ENCODE assay signal across 10 mouse cellular contexts in genomic region chr12:111916514-111917217, GRCm38 (mm10). TPM values are rescaled to one million over a fixed set of nuclear protein-coding genes. Genes with fewer than 3 reads are reported as not detected.
DNase-seq lines count a peak whose midpoint lies in the region; ATAC-seq and TF ChIP-seq lines count a peak whose summit lies in the region.
"Had no signal": no experiment of that assay in that cellular context is flagged by ENCODE, and none has a peak within 500 bp of the region (broad histone marks: within the 10 kb centered on the region; RNA-seq: fewer than 3 reads in every experiment).

No protein-coding gene starts in this region.

- H3K4me2 ChIP-seq in neural tube, embryonic 13.5 days, result no peak overlapping the region
- peak overlapping the region; percentile 19; the same call in 1 of the 2 replicates for H3K4me2 ChIP-seq in kidney, embryonic 16.5 days (replicated peaks; ENCODE audit: low read depth, low read length)
- no peak overlapping the region for H3K4me2 ChIP-seq in stomach, embryonic 15.5 days

- WGBS in heart, adult 2 months, result 32% methylated on average over 12 of the region's 12 CpGs
- 56% methylated on average over 12 of the region's 12 CpGs for WGBS in neural tube, embryonic 13.5 days
- WGBS in kidney, embryonic 16.5 days, result 22% methylated on average over 12 of the region's 12 CpGs
- 45% methylated on average over 12 of the region's 12 CpGs for WGBS in stomach, embryonic 15.5 days

- DNase-seq in heart, adult 2 months, result peak in 1 of 2 experiments; percentile 27
- no peak for DNase-seq in heart, postnatal 14 days
- no peak for DNase-seq in neural tube, embryonic 10.5 days (ENCODE audit: extremely low spot score, low spot score)
- no peak for DNase-seq in layer of hippocampus, postnatal 36 days
- DNase-seq in cerebellum, postnatal 36 days, result no peak
- DNase-seq: thymus, postnatal 25 days had no signal

- H3K36me3 ChIP-seq in heart, adult 2 months (ENCODE audit: control insufficient read depth, insufficient read depth, low read length), result no peaks in the 10 kb centered on the region
- H3K36me3 ChIP-seq in neural tube, embryonic 13.5 days, result no peaks in the 10 kb centered on the region
- no peaks in the 10 kb centered on the region for H3K36me3 ChIP-seq in kidney, embryonic 16.5 days (ENCODE audit: insufficient read depth, low read length)
- no peaks in the 10 kb centered on the region for H3K36me3 ChIP-seq in stomach, embryonic 15.5 days

- no peaks in the 10 kb centered on the region for H3K9me3 ChIP-seq in neural tube, embryonic 13.5 days
- H3K9me3 ChIP-seq in kidney, embryonic 16.5 days (ENCODE audit: low read length), result no peaks in the 10 kb centered on the region
- H3K9me3 ChIP-seq in stomach, embryonic 15.5 days, result no peaks in the 10 kb centered on the region

- H3K27ac ChIP-seq in heart, adult 2 months, result peak overlapping the region; percentile 46
- H3K27ac ChIP-seq in neural tube, embryonic 13.5 days (replicated peaks), result 0 out of 2 replicates have a peak overlapping the region, but pooled peaks have one; percentile 13
- peak overlapping the region; percentile 89 for H3K27ac ChIP-seq in kidney, embryonic 16.5 days (ENCODE audit: low read length)
- H3K27ac ChIP-seq in stomach, embryonic 15.5 days, result peak overlapping the region; percentile 67

- ATAC-seq in neural tube, embryonic 13.5 days (ENCODE audit: low read depth), result no peak
- ATAC-seq in kidney, embryonic 16.5 days (ENCODE audit: low FRiP score, low TSS enrichment), result peak; percentile 64
- no peak for ATAC-seq in stomach, embryonic 15.5 days (ENCODE audit: insufficient read depth, low FRiP score, low read depth)
- ATAC-seq: midbrain, embryonic 16.5 days had no signal

- intact Hi-C loops in heart, adult 2 months (cut with DNase I), result loop anchor here (2.0 kb wide), 1 partner anchor 22 kb away; no protein-coding TSS in a partner anchor
- intact Hi-C loops in heart, postnatal 14 days (cut with DNase I), result no loop called here

- TF ChIP-seq POLR2A in heart, adult 2 months (IDR thresholded peaks at IDR 0.05; ENCODE audit: insufficient read depth, low read depth, low read length), result no peak

- H3K4me1 ChIP-seq in heart, adult 2 months (ENCODE audit: control insufficient read depth, insufficient read depth, low read length), result peaks cover 13% of the 10 kb centered on the region
- peaks cover 8% of the 10 kb centered on the region; the same call in 1 of the 2 replicates for H3K4me1 ChIP-seq in neural tube, embryonic 13.5 days (replicated peaks)
- peaks cover 22% of the 10 kb centered on the region for H3K4me1 ChIP-seq in kidney, embryonic 16.5 days (ENCODE audit: insufficient read depth, low read length)
- peaks cover 8% of the 10 kb centered on the region; the same call in 1 of the 2 replicates for H3K4me1 ChIP-seq in stomach, embryonic 15.5 days

- TF ChIP-seq EP300 in heart, adult 2 months (IDR thresholded peaks at IDR 0.05; ENCODE audit: insufficient read depth, low read depth, low read length), result no peak

- H3K27me3 ChIP-seq in heart, adult 2 months (ENCODE audit: control insufficient read depth, insufficient read depth, low read length), result no peaks in the 10 kb centered on the region
- no peaks in the 10 kb centered on the region for H3K27me3 ChIP-seq in neural tube, embryonic 13.5 days
- no peaks in the 10 kb centered on the region for H3K27me3 ChIP-seq in kidney, embryonic 16.5 days (ENCODE audit: insufficient read depth, low read length)
- H3K27me3 ChIP-seq in stomach, embryonic 15.5 days (replicated peaks), result no peaks in the 10 kb centered on the region

- no peaks in the 10 kb centered on the region for H3K79me2 ChIP-seq in heart, adult 2 months (replicated peaks; ENCODE audit: control insufficient read depth, insufficient read depth, low read length)

- no peak for TF ChIP-seq CTCF in heart, adult 2 months (IDR thresholded peaks at IDR 0.05)

- H3K9ac ChIP-seq in heart, adult 2 months (ENCODE audit: low read depth, low read length), result no peak overlapping the region
- H3K9ac ChIP-seq in neural tube, embryonic 13.5 days, result peak overlapping the region; percentile 31; the same call in 1 of the 2 replicates
- peak overlapping the region; percentile 39; the same call in 1 of the 2 replicates for H3K9ac ChIP-seq in kidney, embryonic 16.5 days (replicated peaks; ENCODE audit: low read length)
- no peak overlapping the region for H3K9ac ChIP-seq in stomach, embryonic 15.5 days

- H3K4me3 ChIP-seq in heart, adult 2 months, result no peak overlapping the region
- H3K4me3 ChIP-seq in neural tube, embryonic 13.5 days, result no peak overlapping the region
- no peak overlapping the region for H3K4me3 ChIP-seq in kidney, embryonic 16.5 days (ENCODE audit: low read length)
- no peak overlapping the region for H3K4me3 ChIP-seq in stomach, embryonic 15.5 days (replicated peaks)

RNA-seq across cellular contexts. Expression of gene Ppp1r13b, which starts 8.8 kb away (rescaled TPM):
- total RNA-seq in heart, adult 2 months (2021), result 10 to 100 TPM; 18.0 to 18.1 TPM
- 11.8 and 16.6 TPM in 2 replicates for polyA plus RNA-seq in heart, adult 2 months (2012; rRNA removed)
- total RNA-seq in heart, postnatal 14 days (2021), result 10 to 100 TPM; 21.1 to 21.5 TPM
- polyA plus RNA-seq in neural tube, embryonic 13.5 days (2015; fragmentation: Nextera tagmentation; extraction: Ambion mirVana), result 24.1 and 26.9 TPM in 2 replicates
- 7.4 and 14.7 TPM in 2 replicates for polyA plus RNA-seq in kidney, embryonic 16.5 days (2015; fragmentation: Nextera tagmentation; extraction: Ambion mirVana)
- polyA plus RNA-seq in stomach, embryonic 15.5 days (2015; fragmentation: Nextera tagmentation; extraction: Ambion mirVana), result 22.8 and 22.9 TPM in 2 replicates
- 100 to 1,000 TPM in 1 of 2 experiments, 10 to 100 TPM in 1; 92.0 to 104 TPM for total RNA-seq in layer of hippocampus, postnatal 36 days (2021)

RNA-seq across cellular contexts. Expression of gene Atp5mpl, which starts 50.1 kb away (rescaled TPM):
- 1,000 to 10,000 TPM; 1,131 to 1,298 TPM for total RNA-seq in heart, adult 2 months (2021)
- 163 and 316 TPM in 2 replicates for polyA plus RNA-seq in heart, adult 2 months (2012; rRNA removed)
- 1,000 to 10,000 TPM; 1,406 to 1,431 TPM for total RNA-seq in heart, postnatal 14 days (2021)
- 737 and 818 TPM in 2 replicates for polyA plus RNA-seq in neural tube, embryonic 13.5 days (2015; fragmentation: Nextera tagmentation; extraction: Ambion mirVana)
- 713 and 717 TPM in 2 replicates for polyA plus RNA-seq in kidney, embryonic 16.5 days (2015; fragmentation: Nextera tagmentation; extraction: Ambion mirVana)
- polyA plus RNA-seq in stomach, embryonic 15.5 days (2015; fragmentation: Nextera tagmentation; extraction: Ambion mirVana), result 711 and 748 TPM in 2 replicates
- total RNA-seq in layer of hippocampus, postnatal 36 days (2021), result 100 to 1,000 TPM; 357 to 419 TPM

RNA-seq across cellular contexts. Expression of gene Tdrd9, which starts 54.7 kb away (rescaled TPM):
- under 1 TPM in 1 of 2 experiments, not detected in 1; 0.09 TPM for total RNA-seq in heart, adult 2 months (2021)
- 0.10 and 0.15 TPM in 2 replicates for polyA plus RNA-seq in heart, adult 2 months (2012; rRNA removed)
- 1 to 10 TPM in 1 of 2 experiments, under 1 TPM in 1; 0.17 to 1.1 TPM for total RNA-seq in heart, postnatal 14 days (2021)
- polyA plus RNA-seq in neural tube, embryonic 13.5 days (2015; fragmentation: Nextera tagmentation; extraction: Ambion mirVana), result 0.74 and 1.4 TPM in 2 replicates
- polyA plus RNA-seq in kidney, embryonic 16.5 days (2015; fragmentation: Nextera tagmentation; extraction: Ambion mirVana), result 0.45 and 0.75 TPM in 2 replicates
- polyA plus RNA-seq in stomach, embryonic 15.5 days (2015; fragmentation: Nextera tagmentation; extraction: Ambion mirVana), result 0.23 and 0.27 TPM in 2 replicates
- under 1 TPM; 0.30 to 0.33 TPM for total RNA-seq in layer of hippocampus, postnatal 36 days (2021)

Comparison
In these comparisons a context has a peak if more than half of its experiments do, and no peak if none do; other contexts are left out.
1. H3K27ac ChIP-seq: peak in every context shown above with its lines; median percentile 89 in kidney, embryonic 16.5 days; 67 in stomach, embryonic 15.5 days; 46 in heart, adult 2 months; 13 in neural tube, embryonic 13.5 days.
2. H3K9ac ChIP-seq: peak in neural tube, embryonic 13.5 days (single experiment) and kidney, embryonic 16.5 days (single experiment); none in heart, adult 2 months (single experiment) and stomach, embryonic 15.5 days (single experiment).